Mouse (Mus musculus): Measurements from ENCODE around the gene Numa1. TPM values are rescaled to one million over a fixed set of nuclear protein-coding genes. Genes with fewer than 3 reads are reported as not detected.

Numa1 gene
- polyA plus RNA-seq, 2 experiments from 2014 or later: 66.0 to 83.2 TPM

GRCm38 (mm10) chr7:101937569-101937968 is 3.7 kb downstream of the Numa1 start:
- no peak for ATAC-seq

- no peak for ATAC-seq
These were observed 4.4 kb downstream of the Numa1 start for GRCm38 (mm10) chr7:101938348-101938747.

- ATAC-seq: no peak
These were observed 5.8 kb downstream of the Numa1 start for GRCm38 (mm10) chr7:101939758-101940157.

GRCm38 (mm10) chr7:101949008-101949407 is 15.1 kb downstream of the Numa1 start:
- ATAC-seq: peak; percentile 70

- no peak for ATAC-seq
These were observed 17.7 kb downstream of the Numa1 start for GRCm38 (mm10) chr7:101951648-101952047.

GRCm38 (mm10) chr7:101952098-101952497 is 18.2 kb downstream of the Numa1 start:
- ATAC-seq: no peak

- ATAC-seq: no peak
These were observed 20.3 kb downstream of the Numa1 start for GRCm38 (mm10) chr7:101954163-101954562.

- ATAC-seq: no peak
These were observed 21.4 kb downstream of the Numa1 start for GRCm38 (mm10) chr7:101955276-101955675.

- ATAC-seq: no peak
These were observed 22.0 kb downstream of the Numa1 start for GRCm38 (mm10) chr7:101955862-101956261.

- ATAC-seq: no peak
These were observed 22.6 kb downstream of the Numa1 start for GRCm38 (mm10) chr7:101956481-101956880.

GRCm38 (mm10) chr7:101956911-101957310 is 23.0 kb downstream of the Numa1 start:
- no peak for ATAC-seq

GRCm38 (mm10) chr7:101962829-101963228 is 28.9 kb downstream of the Numa1 start:
- ATAC-seq: no peak

GRCm38 (mm10) chr7:101963621-101964020 is 29.7 kb downstream of the Numa1 start:
- peak; percentile 58 for ATAC-seq

- no peak for ATAC-seq
These were observed 30.6 kb downstream of the Numa1 start for GRCm38 (mm10) chr7:101964551-101964950.

GRCm38 (mm10) chr7:101965606-101966005 is 31.7 kb downstream of the Numa1 start:
- ATAC-seq: no peak

- no peak for ATAC-seq
These were observed 33.3 kb downstream of the Numa1 start for GRCm38 (mm10) chr7:101967256-101967655.

GRCm38 (mm10) chr7:101968751-101969150 is 34.8 kb downstream of the Numa1 start:
- ATAC-seq: no peak

- ATAC-seq: peak; percentile 67
These were observed 36.0 kb downstream of the Numa1 start for GRCm38 (mm10) chr7:101969694-101970428.

GRCm38 (mm10) chr7:101970429-101970775 is 36.5 kb downstream of the Numa1 start:
- ATAC-seq: peak; percentile 60

- ATAC-seq: peak; percentile 64
These were observed 37.0 kb downstream of the Numa1 start for GRCm38 (mm10) chr7:101970821-101971461.

GRCm38 (mm10) chr7:101971721-101972120 is 37.8 kb downstream of the Numa1 start:
- ATAC-seq: no peak

GRCm38 (mm10) chr7:101973730-101974129 is 39.8 kb downstream of the Numa1 start:
- no peak for ATAC-seq

GRCm38 (mm10) chr7:101974505-101974904 is 40.6 kb downstream of the Numa1 start:
- ATAC-seq: no peak

- no peak for ATAC-seq
These were observed 48.8 kb downstream of the Numa1 start for GRCm38 (mm10) chr7:101982735-101983134.

All from CD4-positive, CD25-positive, alpha-beta regulatory T cell, adult 4 months (primary cell).